Mouse (Mus musculus): ENCODE results near the gene Foxd3.

The Foxd3 gene

DNA sequence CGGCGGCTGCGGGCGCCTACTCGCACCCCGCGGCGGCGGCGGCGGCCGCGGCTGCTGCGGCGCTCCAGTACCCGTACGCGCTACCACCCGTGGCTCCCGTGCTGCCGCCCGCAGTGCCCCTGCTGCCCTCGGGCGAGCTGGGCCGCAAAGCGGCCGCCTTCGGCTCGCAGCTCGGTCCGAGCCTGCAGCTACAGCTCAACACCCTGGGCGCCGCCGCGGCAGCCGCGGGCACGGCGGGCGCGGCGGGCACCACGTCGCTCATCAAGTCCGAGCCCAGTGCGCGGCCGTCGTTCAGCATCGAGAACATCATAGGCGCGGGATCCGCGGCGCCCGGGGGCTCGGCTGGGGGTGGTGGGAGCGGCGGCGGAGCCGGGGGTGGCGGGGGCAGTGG, 1.3 kb downstream of the Foxd3 start:
- no peak for DNase-seq (ENCODE audit: low read depth)

DNA sequence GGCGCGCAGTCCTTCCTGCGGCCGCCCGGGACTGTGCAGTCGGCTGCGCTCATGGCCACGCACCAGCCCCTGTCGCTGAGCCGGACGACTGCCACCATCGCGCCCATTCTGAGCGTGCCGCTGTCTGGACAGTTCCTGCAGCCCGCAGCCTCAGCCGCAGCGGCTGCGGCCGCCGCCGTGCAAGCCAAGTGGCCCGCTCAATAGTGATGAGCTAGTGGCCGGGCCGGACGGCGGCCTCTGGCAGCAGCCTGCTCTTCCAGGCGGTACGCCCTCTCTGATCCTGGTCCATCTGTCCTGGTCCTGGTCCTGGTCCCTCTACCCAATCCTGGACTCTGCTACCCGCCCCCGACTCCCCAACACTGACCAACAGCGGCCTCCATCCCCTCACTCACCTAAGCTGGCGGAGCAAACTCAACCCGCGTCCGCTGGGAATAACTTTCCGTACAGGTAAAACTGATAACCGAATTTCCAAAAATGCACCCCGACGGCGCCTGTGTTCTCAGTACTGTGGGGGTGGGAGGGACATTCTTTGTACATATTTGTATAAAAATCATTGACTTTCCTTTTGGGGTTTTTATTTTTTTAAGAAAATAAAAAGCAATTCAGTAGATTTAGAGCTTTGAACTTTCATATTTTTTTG, 1.9 kb downstream of the Foxd3 start:
- no peak for DNase-seq (ENCODE audit: low read depth)

DNA sequence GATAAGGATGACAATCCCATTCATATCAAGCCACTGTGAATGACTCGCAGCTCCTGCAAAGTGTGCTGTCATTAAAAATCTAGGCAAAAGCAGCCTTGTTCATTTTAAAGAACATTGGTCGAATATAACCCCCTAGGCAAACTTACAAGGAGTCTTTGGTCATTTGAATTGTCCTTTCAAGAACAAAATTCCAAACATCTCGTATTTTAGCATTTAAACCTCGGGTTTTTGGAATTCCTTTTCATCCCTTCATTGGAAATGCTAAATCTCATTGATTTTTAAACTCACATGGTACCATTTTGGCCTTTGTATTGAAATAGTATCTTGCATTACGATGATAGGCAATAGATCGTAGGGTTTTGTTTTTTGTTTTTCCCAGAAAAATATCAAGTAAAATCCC, 2.8 kb downstream of the Foxd3 start:
- DNase-seq (ENCODE audit: low read depth), result no peak

DNA sequence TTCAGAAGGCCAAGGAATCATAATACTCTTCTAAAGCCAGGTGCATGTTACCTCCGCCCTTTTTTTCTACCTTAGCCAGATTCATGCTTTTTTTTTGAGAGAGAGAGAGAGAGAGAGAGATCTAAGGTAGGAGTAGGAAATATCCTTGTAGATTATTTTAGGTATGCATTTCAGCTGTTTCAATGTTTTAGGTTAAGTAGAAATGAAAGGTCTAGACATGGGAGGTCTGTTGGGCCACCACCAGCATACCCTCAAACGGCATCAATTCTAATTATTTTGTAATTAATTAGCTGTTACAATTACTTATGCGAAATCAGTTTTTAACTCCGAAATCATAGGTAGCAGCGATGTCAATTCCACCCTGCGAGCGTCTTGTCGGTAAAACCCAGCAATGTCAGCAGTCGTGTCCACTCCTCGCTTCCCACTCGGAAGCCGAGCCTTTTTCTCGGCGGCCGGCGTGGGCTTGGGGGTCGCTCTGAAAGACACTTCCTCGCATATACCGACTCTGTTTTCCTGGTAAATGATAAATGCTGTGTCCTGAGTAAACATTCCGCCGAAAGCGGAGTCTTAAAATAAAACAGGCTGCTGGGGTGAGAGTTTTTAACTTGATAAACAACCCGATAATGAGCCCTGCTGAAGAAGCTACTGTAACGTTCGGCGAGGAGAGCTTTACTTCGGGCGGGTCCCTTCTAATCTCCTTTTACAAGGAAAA, 3.4 kb downstream of the Foxd3 start:
- DNase-seq (ENCODE audit: low read depth), result no peak

DNA sequence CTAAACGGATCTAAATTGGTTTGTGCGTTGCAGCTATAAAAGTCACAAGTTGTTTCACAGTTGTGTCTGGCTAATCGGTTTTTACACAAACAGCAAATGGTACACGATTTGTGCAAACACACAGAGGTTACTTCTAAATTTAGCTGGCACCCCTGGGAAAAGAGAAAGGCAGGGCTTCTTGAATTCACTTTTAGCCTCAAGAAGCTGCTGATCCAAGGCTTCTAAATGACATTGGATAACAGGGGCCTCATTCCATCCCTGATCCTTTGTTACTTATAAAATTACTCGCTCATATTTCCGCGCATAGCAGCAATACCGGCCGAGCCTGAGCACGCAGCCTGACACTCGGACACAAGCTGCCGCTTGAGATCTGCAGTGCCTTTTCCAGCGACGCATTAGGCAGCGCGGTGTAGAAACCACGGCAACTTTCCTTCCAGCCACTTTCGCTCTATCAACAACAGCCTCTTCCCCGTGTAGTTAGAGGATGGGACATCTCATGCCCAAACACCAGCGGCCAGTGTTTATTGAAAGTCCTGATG, 4.0 kb downstream of the Foxd3 start:
- DNase-seq (ENCODE audit: low read depth), result no peak

DNA sequence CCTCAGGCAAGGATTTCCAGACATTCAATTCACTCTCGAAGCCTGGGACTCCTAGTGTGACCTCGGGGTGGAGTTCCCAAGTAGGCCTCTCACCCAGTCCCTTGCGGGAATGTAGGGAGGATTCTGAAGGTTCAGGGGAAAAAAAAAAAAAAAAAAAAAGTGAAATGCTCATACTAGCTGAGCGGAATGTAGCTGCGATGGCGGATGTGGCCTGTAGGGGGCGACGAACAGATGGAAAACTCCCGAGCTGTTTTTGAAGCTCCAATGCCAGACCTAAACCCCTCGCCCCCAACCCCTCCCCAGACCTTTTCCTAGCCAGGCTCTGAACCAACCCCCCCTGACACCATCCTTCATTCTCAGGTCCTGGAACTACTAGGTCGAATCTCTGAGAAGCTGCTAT, 4.9 kb downstream of the Foxd3 start:
- DNase-seq (ENCODE audit: low read depth), result peak; percentile 81

- no peak for DNase-seq (ENCODE audit: low read depth)
Measured at GRCm38 (mm10) chr4:99661956-99662355, 5.9 kb downstream of the Foxd3 start.

- no peak for DNase-seq (ENCODE audit: low read depth)
Measured at GRCm38 (mm10) chr4:99662431-99662830, 6.3 kb downstream of the Foxd3 start.

- no peak for DNase-seq (ENCODE audit: low read depth)
Measured at GRCm38 (mm10) chr4:99662841-99663567, 6.9 kb downstream of the Foxd3 start.

DNA sequence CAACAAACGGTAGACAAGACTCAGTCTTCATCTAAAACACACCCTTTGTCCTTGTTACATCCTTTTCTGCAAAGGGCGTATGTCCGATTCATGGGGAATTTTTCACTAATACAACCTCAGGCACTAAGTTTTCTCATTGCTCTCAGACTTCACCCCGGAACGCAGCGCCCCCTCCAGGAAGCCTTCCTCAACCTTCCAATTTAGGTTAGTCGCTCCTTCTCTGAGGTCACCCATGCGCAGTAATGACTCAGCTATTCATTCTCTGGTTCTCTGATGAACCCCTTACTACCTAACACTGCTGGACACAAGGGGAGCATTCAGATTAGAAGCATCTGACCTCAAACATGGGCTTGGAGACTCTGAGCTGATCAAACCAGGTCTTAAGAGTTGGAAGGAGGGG, 7.6 kb downstream of the Foxd3 start:
- no peak for DNase-seq (ENCODE audit: low read depth)

DNA sequence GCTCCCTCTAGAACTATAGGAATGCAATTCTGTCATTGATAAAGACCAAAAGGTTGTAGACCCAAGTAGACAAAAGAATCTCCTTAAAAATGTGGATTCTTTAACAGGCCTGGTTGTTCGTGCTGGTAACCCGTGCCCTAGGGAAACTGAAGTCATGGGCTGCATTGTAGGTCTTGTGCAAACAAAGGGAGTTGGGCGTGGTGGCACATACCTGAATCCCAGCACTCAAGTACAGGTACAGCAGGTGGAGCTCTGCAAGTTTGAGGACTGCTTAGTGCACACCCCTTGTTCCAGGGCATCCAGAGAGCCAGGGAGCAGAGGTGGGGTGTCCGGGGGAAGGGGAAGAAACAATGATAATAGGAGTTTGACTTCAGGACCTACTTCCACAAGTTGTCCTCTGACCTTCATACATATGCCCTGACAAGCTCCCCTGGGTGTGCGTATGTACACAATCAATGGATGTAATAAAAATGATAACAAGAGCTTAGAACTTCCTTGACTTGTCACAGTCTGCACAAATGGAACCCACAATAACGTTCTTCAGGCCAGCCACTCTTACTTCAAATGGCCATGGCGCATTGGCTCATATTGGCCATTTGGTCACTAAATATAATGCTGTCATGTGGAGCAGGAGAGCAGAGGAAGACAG, 14.2 kb downstream of the Foxd3 start:
- DNase-seq (ENCODE audit: low read depth), result no peak

DNA sequence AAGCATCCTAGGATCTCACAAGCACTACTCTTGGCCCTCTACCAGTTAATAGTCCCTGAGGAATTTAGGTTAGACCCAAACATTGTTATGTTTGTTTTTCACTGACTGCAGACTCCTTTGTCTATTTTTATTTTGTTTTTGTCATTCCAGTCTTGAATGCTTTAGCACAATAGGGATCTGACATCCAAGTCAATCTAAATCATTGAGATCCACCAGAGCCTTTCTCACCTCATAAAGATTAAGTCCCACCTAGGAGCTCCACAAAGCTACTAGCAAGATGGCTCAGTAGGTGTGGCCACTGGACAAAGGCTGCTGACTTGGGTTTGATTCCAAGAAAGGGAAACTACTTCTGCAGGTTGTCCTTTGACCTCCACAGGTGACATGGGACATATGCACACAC, 19.1 kb downstream of the Foxd3 start:
- no peak for DNase-seq (ENCODE audit: low read depth)

DNA sequence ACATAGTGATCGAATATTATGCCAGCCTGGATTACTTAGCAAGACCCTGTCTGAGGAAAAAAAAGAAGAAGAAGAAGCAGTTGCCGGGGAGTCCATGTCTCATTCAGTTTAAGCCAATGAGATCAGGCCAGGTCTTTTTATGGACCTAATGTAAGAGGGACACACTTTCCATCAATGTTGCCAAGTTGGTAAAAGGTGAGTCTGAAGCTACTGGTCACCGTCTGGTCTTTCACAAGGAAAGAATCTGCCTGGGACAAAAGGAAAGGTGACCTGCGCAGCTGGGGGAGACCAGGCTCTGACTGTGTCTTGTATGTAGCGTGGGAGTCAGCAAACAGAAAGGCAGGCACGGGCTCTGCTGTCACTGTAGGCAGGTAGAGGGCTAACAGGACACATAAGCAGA, 27.8 kb downstream of the Foxd3 start:
- no peak for DNase-seq (ENCODE audit: low read depth)

DNA sequence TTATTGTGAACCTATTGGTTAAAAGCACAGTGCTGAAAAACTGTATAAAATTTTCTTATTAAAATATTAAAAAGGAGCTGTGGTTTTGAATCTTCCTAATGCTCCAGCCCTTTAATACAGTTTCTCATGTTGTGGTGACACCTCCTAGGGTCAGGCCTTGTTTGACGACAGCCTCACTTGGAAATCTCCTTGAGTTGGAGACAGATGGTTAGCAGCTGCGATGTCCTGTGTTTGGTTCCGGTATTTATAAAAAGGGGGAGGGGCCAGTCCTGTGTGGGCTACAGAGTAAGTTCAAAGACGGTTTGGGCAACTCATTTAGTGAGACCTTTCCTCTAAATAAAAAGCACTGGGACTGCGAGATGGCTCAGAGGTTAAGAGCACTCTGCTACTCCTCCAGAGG, 30.2 kb downstream of the Foxd3 start:
- DNase-seq (ENCODE audit: low read depth), result no peak

Measured in NIH3T3 (cell line).